Mouse (Mus musculus): ENCODE data around the gene Wdr82. TPM values are rescaled to one million over a fixed set of nuclear protein-coding genes. Genes with fewer than 3 reads are reported as not detected.

The Wdr82 gene
- polyA plus RNA-seq, 1 experiment from 2014 or later, result 20.5 TPM

- no peak for DNase-seq (ENCODE audit: low spot score)
Measured at GRCm38 (mm10) chr9:106222261-106222851, 51.6 kb downstream of the Wdr82 start, which contains the start of gene Tlr9. Tlr9 (plus strand) TSS chr9:106222598.

DNA sequence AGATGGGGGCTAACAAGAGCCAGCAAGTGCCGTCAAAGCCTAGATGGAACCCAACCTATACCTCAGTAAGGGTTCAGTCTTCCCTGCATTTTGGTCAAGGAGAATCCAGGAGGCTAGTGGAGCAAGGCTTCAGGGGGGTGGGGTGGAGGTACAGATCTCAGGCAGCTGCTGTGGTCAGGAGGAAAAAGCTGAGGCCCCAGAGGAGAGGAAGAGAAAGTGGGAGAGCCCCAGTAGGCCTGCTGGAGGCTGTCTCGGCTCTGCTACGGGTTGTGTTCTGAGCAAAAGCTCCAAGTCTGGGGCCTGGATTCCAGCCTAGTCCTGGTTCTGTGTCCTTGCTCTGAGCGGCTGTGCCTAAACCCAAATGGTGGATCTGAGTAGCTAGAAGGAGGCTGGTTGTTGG, 52.3 kb downstream of the Wdr82 start:
- DNase-seq (ENCODE audit: low spot score), result no peak

- no peak for DNase-seq (ENCODE audit: low spot score)
Measured at GRCm38 (mm10) chr9:106225469-106226150, 54.9 kb downstream of the Wdr82 start.

DNA sequence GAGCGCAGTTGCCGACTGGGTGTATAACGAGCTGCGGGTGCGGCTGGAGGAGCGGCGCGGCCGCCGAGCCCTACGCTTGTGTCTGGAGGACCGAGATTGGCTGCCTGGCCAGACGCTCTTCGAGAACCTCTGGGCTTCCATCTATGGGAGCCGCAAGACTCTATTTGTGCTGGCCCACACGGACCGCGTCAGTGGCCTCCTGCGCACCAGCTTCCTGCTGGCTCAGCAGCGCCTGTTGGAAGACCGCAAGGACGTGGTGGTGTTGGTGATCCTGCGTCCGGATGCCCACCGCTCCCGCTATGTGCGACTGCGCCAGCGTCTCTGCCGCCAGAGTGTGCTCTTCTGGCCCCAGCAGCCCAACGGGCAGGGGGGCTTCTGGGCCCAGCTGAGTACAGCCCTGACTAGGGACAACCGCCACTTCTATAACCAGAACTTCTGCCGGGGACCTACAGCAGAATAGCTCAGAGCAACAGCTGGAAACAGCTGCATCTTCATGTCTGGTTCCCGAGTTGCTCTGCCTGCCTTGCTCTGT, 55.5 kb downstream of the Wdr82 start:
- no peak for DNase-seq (ENCODE audit: low spot score)

- DNase-seq (ENCODE audit: low spot score), result no peak
Measured at GRCm38 (mm10) chr9:106227790-106228429, 57.2 kb downstream of the Wdr82 start.

DNA sequence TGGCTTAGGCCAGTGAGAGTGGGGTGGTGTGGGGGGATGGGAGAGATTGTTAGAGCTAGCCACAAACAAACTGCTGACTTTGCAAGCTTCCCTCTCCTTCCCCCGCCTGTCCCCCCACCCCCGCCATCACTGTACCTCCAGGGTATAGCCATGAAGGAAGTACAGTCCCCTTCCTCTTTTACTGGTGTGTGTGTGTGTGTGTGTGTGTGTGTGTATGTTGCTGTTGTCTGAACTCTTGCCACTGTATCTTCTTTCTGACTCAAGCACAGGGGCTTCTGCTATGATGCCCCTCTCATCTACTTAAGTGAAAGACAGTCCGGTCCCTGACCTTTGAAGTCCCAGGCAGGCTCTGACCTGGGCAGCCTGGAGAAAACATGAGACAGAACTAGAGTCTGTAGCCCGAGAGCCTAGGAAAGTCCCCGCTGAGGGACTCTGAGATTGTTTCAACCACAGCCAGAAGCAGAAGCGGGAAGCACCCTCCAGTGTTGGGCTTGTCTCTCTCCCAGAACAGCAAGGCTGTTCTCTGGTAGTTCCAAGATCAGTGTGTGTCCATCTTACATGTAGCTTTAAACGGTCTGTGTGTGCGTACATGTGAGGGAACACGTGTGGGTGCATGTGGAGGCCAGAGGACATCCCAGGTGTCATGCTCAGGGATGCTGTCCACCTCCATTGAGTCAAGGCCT, 59.5 kb downstream of the Wdr82 start:
- no peak for DNase-seq (ENCODE audit: low spot score)

GRCm38 (mm10) chr9:106230734-106231106, 60.0 kb downstream of the Wdr82 start:
- DNase-seq (ENCODE audit: low spot score), result no peak

DNA sequence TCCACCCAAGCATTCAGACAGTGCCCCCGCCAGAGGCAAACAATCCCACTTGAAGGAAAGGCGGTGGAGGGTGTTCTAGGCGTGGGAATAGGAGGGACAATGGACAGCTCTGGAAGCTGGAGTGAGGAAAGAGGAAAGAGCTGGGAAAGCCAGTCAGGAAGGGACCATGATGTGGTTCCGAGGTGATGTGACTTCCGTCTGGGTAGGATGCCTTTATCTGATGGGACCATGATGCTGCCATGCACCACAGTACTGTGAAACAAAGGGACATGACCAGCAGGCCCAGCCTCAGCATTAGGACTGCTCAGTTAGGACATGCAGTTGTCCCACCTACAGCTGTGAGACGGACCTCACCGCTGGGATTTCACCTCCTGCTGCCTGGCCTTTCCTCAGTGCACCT, 60.5 kb downstream of the Wdr82 start:
- DNase-seq (ENCODE audit: low spot score), result no peak

DNA sequence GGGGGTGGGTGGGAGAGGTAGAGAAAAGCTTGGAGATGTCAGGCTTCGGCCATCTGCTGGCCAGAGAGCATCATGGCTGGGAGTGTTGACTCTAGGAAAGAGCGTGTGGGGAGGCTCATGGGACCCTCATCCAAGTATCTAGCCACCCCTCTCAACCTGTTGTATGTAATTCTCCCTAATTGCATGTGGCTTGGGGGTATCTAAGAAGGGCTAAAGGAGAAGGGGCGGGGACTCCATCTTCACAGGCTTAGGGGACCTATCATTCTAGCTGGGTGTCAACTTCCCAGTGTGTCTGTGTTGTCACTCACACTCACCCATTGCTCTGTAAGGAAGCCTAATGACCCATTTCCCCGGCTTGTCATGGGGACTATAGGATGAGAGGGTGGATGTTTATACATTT, 61.1 kb downstream of the Wdr82 start:
- no peak for DNase-seq (ENCODE audit: low spot score)

DNA sequence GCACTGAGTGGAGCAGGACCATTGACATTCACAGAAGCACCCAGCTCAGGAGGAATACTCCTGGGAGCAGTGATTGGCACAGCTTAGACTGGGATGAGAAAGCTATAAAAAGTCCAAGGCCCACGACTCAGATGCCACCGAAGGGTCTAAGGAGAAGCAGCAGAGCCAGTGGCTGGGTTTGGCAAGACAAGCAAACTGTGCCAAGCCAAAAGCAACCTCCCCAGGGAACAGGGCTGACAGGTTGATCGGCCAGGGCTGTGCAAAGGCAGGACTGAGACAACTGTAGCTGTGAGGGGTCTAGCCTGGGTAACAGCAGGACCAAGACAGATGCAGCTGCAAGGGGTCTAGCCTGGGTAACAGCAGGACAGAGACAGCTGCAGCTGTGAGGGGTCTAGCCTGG, 62.2 kb downstream of the Wdr82 start:
- DNase-seq (ENCODE audit: low spot score), result no peak

- DNase-seq (ENCODE audit: low spot score), result no peak
Measured at GRCm38 (mm10) chr9:106233953-106234352, 63.2 kb downstream of the Wdr82 start.

DNA sequence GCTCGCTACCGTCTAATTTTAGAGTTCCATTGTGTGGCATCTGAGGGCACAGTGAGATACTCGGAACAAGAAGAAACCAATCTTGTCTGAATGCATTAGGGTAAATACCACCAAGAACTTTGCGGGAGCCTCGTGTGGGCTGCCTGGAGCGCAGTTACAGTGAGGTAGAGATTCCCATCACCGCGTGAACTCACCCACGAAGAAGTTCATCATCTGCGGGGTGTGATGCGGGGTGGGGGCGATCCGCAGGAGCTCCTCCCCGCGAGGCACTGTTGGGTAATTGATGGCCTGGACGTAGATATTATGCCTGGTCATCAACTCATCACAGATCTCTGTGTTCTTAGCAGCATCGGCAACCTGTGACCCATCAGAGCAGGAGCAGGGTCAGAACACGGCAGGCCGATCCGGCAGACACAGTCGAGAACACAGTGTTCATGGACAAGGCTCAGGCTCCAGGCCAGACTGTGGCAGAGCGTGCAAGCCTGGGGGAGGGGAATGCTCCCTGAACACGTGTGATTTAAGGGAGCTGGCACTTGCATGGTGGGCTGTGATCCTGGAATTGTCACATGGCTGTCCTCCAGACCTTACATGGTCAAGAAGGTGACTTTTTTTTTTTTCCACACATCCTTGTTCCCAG, 64.6 kb downstream of the Wdr82 start:
- no peak for DNase-seq (ENCODE audit: low spot score)

DNA sequence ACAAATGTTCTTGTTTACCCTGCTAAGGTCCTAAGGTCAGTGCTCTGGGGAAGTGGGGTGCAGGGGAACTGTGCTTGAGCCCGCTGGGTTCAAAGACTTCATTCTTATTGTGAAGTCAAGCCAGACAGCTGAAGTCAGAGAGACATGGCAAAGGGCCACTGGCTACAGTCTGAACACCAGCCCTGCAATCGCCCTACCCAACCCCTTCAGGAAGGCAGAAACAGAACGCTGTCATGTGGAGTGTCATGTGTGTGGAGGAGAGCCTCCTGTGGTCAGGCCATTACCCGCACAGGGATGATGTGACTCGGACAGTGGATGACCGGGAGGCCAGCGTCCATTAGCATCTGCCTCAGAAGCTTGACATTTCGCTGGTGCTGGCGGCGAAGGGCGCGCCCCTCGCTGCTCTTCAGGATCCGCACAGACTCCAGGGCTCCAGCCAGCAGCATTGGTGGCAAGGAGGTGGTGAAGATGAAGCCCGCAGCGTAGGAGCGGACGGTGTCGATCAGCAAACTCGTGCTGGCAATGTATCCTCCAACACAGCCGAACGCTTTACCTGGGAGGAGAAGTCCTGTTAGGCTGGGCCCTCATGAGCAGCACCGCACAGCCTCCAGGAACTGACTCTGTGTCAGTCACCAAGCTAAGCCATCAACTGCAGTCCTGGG, 65.6 kb downstream of the Wdr82 start:
- no peak for DNase-seq (ENCODE audit: low spot score)

DNA sequence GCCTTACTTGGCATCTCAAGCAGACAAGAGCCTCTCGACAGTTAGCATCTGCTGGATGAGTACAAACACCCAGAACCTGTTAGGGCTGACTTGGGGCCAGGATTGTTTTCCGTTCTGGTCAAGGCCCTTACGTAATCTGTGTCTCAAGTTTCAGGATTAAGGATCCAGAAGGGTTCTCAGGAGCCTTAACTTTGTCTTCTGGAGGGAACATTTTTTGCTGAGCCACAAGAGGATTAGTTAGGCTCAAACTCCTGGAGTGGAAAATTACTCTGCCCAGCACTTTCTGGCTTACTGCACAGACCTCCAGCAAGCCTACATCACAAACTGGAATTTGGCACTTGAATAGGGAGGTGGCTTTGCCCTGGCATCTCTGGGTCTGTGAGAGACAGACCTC, 66.1 kb downstream of the Wdr82 start:
- DNase-seq (ENCODE audit: low spot score), result no peak

GRCm38 (mm10) chr9:106237401-106237800, 66.7 kb downstream of the Wdr82 start:
- DNase-seq (ENCODE audit: low spot score), result no peak

GRCm38 (mm10) chr9:106237878-106238277, 67.2 kb downstream of the Wdr82 start:
- no peak for DNase-seq (ENCODE audit: low spot score)

MicroRNAs encoded within 50 kb of the gene (microRNA counts, 519-probe panel; counts per million panel counts)
- microRNA mmu-let-7g, result 8,555 counts per million, percentile 98 among the panel's probes with 10 or more counts

Small RNA genes lying within 50 kb of the gene (microRNA-seq; reads per million reads assigned to microRNA genes)
- gene Mir135a-1 (ENCODE audit: borderline number of aligned reads), result not detected
- 84,259 reads per million, percentile 100 among the genes with 10 or more reads in this experiment for gene Mirlet7g (ENCODE audit: borderline number of aligned reads)

Other genes starting within 250 kb of the Wdr82 start
- gene Col6a5, start 210.3 kb upstream of the Wdr82 start, polyA plus RNA-seq (2015; fragmentation: Nextera tagmentation; extraction: Ambion mirVana), result 0.28 and 0.42 TPM in 2 replicates
- gene Col6a4, start 74.1 kb upstream of the Wdr82 start, polyA plus RNA-seq (2015; fragmentation: Nextera tagmentation; extraction: Ambion mirVana), result 0.34 and 1.1 TPM in 2 replicates
- 3.8 and 4.3 TPM in 2 replicates for gene Glyctk, start 12.8 kb upstream of the Wdr82 start, polyA plus RNA-seq (2015; fragmentation: Nextera tagmentation; extraction: Ambion mirVana)
- gene Ppm1m, start 28.8 kb downstream of the Wdr82 start, polyA plus RNA-seq (2015; fragmentation: Nextera tagmentation; extraction: Ambion mirVana), result 21.0 and 21.4 TPM in 2 replicates
- 138 and 141 TPM in 2 replicates for gene Twf2, start 32.2 kb downstream of the Wdr82 start, polyA plus RNA-seq (2015; fragmentation: Nextera tagmentation; extraction: Ambion mirVana)
- gene Tlr9, start 51.7 kb downstream of the Wdr82 start, polyA plus RNA-seq (2015; fragmentation: Nextera tagmentation; extraction: Ambion mirVana), result 0.12 and 0.30 TPM in 2 replicates
- gene Alas1, start 77.7 kb downstream of the Wdr82 start, polyA plus RNA-seq (2015; fragmentation: Nextera tagmentation; extraction: Ambion mirVana), result 80.1 and 93.8 TPM in 2 replicates
- gene Poc1a, start 110.1 kb downstream of the Wdr82 start, polyA plus RNA-seq (2015; fragmentation: Nextera tagmentation; extraction: Ambion mirVana), result 35.6 and 37.2 TPM in 2 replicates
- 9.1 and 11.3 TPM in 2 replicates for gene Dusp7, start 197.7 kb downstream of the Wdr82 start, polyA plus RNA-seq (2015; fragmentation: Nextera tagmentation; extraction: Ambion mirVana)